Mouse (Mus musculus): ENCODE data around the gene Pcgf6. TPM values are rescaled to one million over a fixed set of nuclear protein-coding genes. Genes with fewer than 3 reads are reported as not detected.

Gene Pcgf6
- polyA plus RNA-seq (2017; shearing (Covaris generic)) = 6.4 TPM

GRCm38 (mm10) chr19:47050271-47051032 is at the start of gene Pcgf6:
TSS of gene Pcgf6 (minus strand) at chr19:47050906.

GRCm38 (mm10) chr19:47090550-47091156 is 39.9 kb upstream of the Pcgf6 start, which contains the start of the genes Usmg5 and Pdcd11:
TSS of gene Usmg5 (minus strand) at chr19:47090647.
TSS of gene Pdcd11 (plus strand) at chr19:47090768.

GRCm38 (mm10) chr19:47067096-47067882 is 16.6 kb upstream of the Pcgf6 start, which contains the start of gene Taf5:
TSS of gene Taf5 (plus strand) at chr19:47067746.

GRCm38 (mm10) chr19:47014447-47015381 is 36.0 kb downstream of the Pcgf6 start, which contains the start of the genes Ina and Nt5c2:
TSS of gene Ina (plus strand) at chr19:47014698.
TSS of gene Nt5c2 (minus strand) at chr19:47015153.

Other genes with a start within 250 kb of the Pcgf6 start
- not detected for gene Ina, start 36.2 kb downstream of the Pcgf6 start, polyA plus RNA-seq (2017; shearing (Covaris generic))
- gene Nt5c2, start 35.8 kb downstream of the Pcgf6 start, polyA plus RNA-seq (2017; shearing (Covaris generic)) = 52.6 TPM
- 0.90 TPM for gene Taf5, start 16.8 kb upstream of the Pcgf6 start, polyA plus RNA-seq (2017; shearing (Covaris generic))
- 423 TPM for gene Usmg5, start 39.7 kb upstream of the Pcgf6 start, polyA plus RNA-seq (2017; shearing (Covaris generic))
- gene Pdcd11, start 39.9 kb upstream of the Pcgf6 start, polyA plus RNA-seq (2017; shearing (Covaris generic)) = 22.1 TPM
- gene Calhm2, start 87.4 kb upstream of the Pcgf6 start, polyA plus RNA-seq (2017; shearing (Covaris generic)) = 28.2 TPM
- not detected for gene Calhm1, start 93.3 kb upstream of the Pcgf6 start, polyA plus RNA-seq (2017; shearing (Covaris generic))
- not detected for gene Calhm3, start 106.9 kb upstream of the Pcgf6 start, polyA plus RNA-seq (2017; shearing (Covaris generic))
- gene Neurl1a, start 127.9 kb upstream of the Pcgf6 start, polyA plus RNA-seq (2017; shearing (Covaris generic)) = 0.07 TPM

Measured in activated CD4-positive, CD25-positive, alpha-beta regulatory T cell, adult 9 weeks (primary cell).